Mouse (Mus musculus) T-helper 17 cell (primary cell): Measurements from ENCODE around the gene Cers6.

Experiments
- in situ Hi-C, 2 experiments: fragments of 300-600 bp; cut with MboI, MseI; formaldehyde crosslinking; loops; 1 replicate in 1 of 2; 2 replicates in 1 of 2; pipeline ENCODE4 v1.15.1; 2025; ENCODE audit warnings: high pct_unique_total_duplicates in 2 of 2

Cers6 gene

GRCm38 (mm10) chr2:68879071-68879651, 17.9 kb downstream of the Cers6 start:
- in situ Hi-C loops = no loop called here

- in situ Hi-C loops = no loop called here
These were observed 23.3 kb downstream of the Cers6 start for GRCm38 (mm10) chr2:68884573-68884972.

GRCm38 (mm10) chr2:68885206-68885605, 24.0 kb downstream of the Cers6 start:
- in situ Hi-C loops = no loop called here

DNA sequence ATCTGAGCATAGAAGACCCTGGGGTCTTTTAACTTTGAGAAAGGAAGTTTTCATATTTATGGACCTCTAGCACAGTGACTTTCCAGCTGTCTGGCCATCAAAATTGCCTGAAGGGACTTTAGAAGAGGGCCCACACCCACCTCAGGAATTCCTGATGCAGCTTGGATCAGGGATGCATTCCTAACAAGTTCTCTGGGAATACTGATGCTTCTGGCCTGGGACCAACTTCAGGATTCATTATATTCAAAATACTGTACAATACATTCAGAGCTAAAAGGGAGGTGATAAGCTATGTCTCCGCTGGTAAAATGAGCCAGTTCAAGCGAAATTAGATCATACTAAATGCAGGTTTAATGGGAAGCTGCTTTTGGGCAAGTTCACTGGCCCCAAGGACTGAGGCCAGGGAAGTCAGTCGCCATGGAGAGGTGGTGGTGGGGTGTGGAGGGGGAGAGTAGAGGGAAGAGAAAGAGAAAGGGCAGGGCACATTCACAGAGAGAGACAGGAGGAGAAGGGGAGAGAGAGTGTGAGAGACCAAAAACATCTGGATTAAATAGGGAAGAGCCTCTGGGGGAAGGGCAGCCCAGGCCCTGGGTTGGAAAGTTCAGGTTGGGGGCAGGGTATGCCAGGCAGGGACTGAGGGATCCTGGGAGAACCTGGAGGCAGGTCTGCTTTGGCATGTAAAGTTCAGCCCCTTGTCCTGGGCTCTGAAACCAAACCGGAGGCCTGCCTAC, 24.7 kb downstream of the Cers6 start:
- in situ Hi-C loops = no loop called here

DNA sequence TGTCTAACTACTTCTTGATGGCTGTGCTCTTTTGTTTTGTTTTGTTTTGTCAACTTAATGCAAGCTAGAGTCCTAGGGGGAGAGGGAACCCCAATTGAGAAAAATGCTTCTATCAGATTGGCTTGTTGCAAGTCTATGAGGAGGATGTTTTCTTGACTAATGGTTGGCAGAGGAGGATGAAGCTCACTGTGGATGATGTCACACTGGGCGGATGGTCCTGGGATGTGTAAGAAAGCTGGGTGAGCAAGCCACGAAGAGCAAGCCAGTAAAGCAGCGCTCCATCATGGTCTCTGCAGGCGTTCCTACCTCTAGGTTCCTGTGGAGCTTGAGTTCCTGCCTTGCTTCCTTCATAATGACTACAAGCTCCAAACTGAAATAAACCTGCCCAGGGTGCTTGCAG, 25.4 kb downstream of the Cers6 start:
- in situ Hi-C loops = no loop called here

- in situ Hi-C loops = no loop called here
These were observed 27.0 kb downstream of the Cers6 start for GRCm38 (mm10) chr2:68888094-68888705.

- in situ Hi-C loops = no loop called here
These were observed 28.5 kb downstream of the Cers6 start for GRCm38 (mm10) chr2:68889661-68890170.

DNA sequence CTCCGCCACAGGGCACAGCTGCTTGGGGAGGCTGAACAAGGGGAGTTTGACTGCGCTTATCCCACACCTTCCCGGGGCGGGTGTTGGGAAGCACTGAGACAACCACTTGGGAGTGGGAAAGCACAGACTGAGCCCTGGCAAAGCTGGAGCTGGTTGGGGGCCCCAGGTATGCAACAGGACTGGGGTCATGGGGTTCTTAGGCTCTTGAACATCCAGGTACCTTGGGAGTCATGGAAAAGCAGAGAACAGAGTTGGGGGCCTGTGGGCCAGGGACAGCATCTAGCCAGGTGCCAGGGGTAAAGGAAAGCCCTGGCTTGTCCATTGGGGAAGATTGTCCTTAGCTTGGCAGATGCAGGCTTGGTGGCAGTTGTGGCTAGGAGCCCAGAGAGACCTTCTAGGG, 31.2 kb downstream of the Cers6 start:
- in situ Hi-C loops = no loop called here

GRCm38 (mm10) chr2:68895044-68895764, 34.0 kb downstream of the Cers6 start:
- in situ Hi-C loops = no loop called here

DNA sequence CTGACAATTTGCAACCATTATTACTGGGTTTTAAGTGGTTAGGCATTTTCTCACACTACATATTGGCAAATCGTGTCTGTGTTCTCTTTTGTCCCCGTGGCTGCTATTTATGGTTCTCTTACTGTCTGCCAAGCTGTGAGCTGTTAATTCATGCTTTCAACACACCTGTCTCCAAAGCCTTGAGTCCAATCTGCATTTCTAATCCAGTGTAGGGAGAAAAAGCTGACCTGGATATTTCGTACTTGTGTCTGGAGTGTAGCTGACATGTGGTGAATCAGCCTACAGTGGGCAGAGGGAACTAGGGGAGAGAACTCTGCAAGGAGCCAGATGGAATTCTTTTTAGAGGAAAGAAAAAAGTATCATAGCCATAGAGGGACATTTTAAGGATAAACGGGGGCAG, 35.0 kb downstream of the Cers6 start:
- in situ Hi-C loops = no loop called here

DNA sequence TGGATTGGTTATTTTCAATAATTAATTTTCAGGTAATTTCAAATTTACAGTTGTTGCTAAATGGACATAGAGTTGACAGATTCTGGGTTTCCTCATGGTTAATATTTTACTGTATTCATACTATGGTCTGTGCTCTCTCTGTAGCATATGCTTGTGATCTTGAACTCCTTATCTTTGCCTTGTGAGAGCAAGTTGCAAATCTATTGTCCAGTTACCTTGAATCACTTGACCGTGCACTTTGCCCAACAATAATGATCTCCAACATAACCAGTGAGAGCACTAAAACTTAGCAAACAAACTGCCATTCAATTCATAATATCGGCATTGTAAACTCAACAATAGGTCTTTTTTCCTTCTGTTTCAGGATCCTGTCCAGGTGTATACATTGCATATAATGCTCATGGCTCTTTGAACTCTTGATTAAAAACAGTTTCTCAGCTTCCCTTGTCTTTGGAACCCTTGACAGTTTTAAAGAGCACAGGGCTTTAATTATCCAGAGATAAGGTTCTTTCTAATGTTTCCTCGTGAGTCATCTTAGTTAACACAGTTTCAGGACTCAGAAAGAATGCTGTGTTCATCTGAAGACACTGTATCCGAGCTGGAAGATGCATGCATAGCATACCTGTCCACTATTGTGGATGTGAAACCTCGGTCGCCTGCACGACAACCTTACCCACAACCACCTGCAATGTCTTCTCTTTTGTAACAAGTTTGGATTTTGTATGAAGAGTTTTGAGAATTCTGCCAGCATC, 38.7 kb downstream of the Cers6 start:
- in situ Hi-C loops = no loop called here

DNA sequence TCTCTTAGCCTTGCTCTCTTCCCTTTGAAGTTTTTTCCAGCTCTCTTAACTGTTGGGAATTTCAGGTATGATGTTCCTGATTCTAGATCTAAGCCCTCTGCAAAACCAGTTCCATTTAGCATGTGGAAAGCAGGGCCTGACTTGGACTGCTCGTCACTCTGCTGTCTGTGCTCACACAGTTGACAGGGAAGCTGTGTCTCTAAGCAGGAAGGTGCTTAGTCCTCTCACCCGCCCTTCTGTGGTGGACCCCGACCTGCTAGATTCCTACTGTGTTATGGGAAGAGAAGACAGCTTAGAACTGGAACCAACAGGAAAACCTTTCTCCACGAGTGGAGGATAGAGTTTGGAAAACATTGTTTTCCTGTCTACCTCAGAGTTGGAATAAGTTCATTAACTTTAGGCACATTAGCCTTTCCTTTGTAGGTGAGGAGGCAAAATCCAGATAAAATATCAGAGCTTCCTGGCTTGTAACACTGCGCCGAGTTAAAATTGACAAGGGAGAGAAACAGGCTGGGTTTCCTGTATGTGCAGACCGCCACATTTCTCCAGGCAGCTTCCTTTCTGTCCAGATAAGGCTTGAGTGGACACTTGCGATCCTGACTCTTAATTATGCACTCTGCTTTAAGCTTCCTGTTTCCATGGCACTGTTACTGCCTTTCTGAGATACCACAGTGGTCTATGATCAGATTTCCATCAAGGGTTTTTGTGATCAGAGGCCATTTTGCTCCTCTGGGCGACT, 39.6 kb downstream of the Cers6 start:
- in situ Hi-C loops = no loop called here

- in situ Hi-C loops = no loop called here
These were observed 40.5 kb downstream of the Cers6 start for GRCm38 (mm10) chr2:68901708-68902107.

GRCm38 (mm10) chr2:68902546-68902945, 41.3 kb downstream of the Cers6 start:
- in situ Hi-C loops = no loop called here

DNA sequence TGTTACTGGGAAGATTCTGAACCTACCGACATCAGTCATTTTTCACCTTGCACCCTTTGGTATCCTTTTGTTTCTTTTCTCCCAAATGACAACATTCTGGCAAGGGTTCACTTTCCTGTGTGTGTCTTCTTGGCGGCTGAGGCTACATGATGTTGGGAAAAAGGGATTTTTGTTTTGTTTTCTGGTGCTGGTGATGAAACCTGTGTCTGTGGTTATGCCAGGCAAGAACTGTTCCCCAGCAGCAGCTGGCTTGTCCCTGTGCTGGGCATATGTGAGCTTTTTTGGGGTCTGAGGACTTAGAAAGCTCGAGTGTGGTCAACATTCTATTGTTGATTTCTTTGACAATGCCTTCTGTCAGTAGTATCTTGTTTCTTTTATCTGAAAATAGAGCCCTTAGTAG, 45.7 kb downstream of the Cers6 start:
- in situ Hi-C loops = no loop called here

GRCm38 (mm10) chr2:68907721-68908463, 46.7 kb downstream of the Cers6 start:
- in situ Hi-C loops = no loop called here

GRCm38 (mm10) chr2:68910727-68911126, 49.5 kb downstream of the Cers6 start:
- in situ Hi-C loops = loop anchor here in 1 of 2 experiments (10.0 kb wide), 1 partner anchor 126 kb away; no protein-coding TSS in a partner anchor

DNA sequence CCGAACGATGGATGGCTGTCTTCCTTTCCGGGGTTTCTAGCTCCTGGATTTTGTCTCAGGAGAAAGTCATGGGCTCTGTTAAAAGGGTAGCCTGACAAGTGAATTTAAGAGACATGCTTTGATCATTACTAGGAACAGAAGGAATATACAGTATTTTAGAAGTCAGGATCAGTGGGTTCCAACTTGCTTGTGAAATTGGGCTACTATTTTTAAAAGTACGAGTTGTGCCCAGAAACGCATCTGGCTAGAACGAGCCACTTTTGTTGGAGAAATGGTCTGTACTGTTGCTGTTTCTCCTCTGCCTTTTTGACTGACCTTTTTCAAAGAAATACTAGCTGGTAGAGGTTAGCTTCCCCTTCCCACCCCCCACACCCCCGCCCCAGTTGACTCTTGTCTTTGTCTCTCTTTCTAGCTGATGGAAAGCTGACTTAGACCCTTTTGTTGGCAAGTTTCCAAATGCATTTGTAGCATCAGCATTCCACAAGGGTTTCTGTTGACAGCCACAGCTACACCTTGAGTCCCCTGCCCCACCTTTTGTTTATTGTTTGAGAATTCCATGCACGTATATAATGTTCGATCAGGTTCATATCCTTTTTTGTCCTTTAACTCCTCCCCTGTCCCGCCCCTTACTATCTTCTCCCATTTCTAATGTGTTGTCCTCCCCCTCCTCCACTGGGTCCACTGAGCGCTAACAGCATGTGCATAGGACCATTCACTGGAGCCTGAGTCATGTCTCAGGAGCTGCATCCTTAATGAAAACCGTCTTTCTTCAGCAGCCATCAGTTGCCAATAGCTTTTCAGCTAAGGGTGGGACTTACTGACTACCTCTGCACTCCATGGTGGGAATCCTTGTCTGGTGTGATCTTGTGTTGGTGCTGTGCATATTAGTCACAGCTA, 50.6 kb downstream of the Cers6 start:
- in situ Hi-C loops = loop anchor here in 1 of 2 experiments (10.0 kb wide), 1 partner anchor 127 kb away; no protein-coding TSS in a partner anchor

DNA sequence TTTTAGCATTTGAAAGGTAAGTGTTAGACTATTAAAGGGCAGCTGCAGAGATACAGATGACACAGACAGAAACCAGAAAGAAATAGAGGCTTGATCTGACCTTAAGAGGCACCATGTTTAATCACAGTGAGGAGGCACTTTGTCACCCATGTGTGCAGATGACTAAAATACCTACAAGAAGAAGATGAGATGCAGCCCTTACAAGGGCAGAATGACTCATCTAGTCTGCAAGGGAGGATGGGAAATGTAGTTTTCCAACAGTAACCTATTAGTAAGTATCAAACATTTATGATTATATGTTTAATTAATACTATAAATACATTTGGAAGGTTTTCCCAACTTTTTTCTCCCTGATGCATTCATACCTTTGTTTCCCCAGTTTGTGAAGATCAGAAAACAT, 54.5 kb downstream of the Cers6 start:
- in situ Hi-C loops = loop anchor here in 1 of 2 experiments (10.0 kb wide), 1 partner anchor 131 kb away; no protein-coding TSS in a partner anchor
